Mouse (Mus musculus) midbrain, embryonic 16.5 days (tissue): ENCODE measurements around the gene Slc2a3. TPM values are rescaled to one million over a fixed set of nuclear protein-coding genes. Genes with fewer than 3 reads are reported as not detected.

Source experiments
- ATAC-seq: fragments of 200-750 bp; cut with Nextera tagmentation; 2 replicates; pipeline ENCODE4 v1.8.0; 2017; ENCODE audit warnings: moderate TSS enrichment
- H3K27ac ChIP-seq: fragments of 300-500 bp; sonication (generic); 2 replicates; pipeline ENCODE4 v1.5.1; 2014; ENCODE audit warnings: mild to moderate bottlenecking, low read length, mixed read lengths
- H3K27me3 ChIP-seq: fragments of 300-500 bp; sonication (generic); 2 replicates; pipeline ENCODE4 v1.6.1; 2014; ENCODE audit warnings: low read depth, low read length, mixed read lengths; ENCODE audit not compliant: control insufficient read depth, insufficient read depth
- H3K36me3 ChIP-seq: fragments of 300-500 bp; sonication (generic); 2 replicates; pipeline ENCODE4 v1.6.1; 2014; ENCODE audit warnings: mild to moderate bottlenecking, low read length, moderate library complexity, mixed read lengths; ENCODE audit not compliant: control insufficient read depth, insufficient read depth
- H3K4me1 ChIP-seq: fragments of 300-500 bp; sonication (generic); 2 replicates; pipeline ENCODE4 v1.6.1; 2014; ENCODE audit warnings: mild to moderate bottlenecking, low read length, mixed read lengths; ENCODE audit not compliant: control insufficient read depth, insufficient read depth
- H3K4me2 ChIP-seq: fragments of 300-500 bp; sonication (generic); 2 replicates; pipeline ENCODE4 v1.6.1; 2014; ENCODE audit warnings: mild to moderate bottlenecking, low read length, mixed read lengths
- H3K4me3 ChIP-seq: fragments of 300-500 bp; sonication (generic); 2 replicates; pipeline ENCODE4 v1.5.1; 2014; ENCODE audit warnings: low read depth, mild to moderate bottlenecking, low read length, moderate library complexity, mixed read lengths
- H3K9ac ChIP-seq: fragments of 300-500 bp; sonication (generic); 2 replicates; pipeline ENCODE4 v1.6.1; 2014; ENCODE audit warnings: low read depth, low read length, mixed read lengths
- H3K9me3 ChIP-seq: fragments of 300-500 bp; sonication (generic); replicated peaks from 2 replicates; pipeline ENCODE4 v1.6.1; 2014; ENCODE audit warnings: mild to moderate bottlenecking, low read length, mixed read lengths; ENCODE audit not compliant: control insufficient read depth, poor library complexity, severe bottlenecking
- WGBS: fragments of 180-500 bp; shearing (Covaris S2); extraction: QIAGEN DNeasy Blood & Tissue Kit; methylation state at CpG from one replicate; pipeline ENCODE4 v1.1.7; 2014; 5-methylcytosine and 5-hydroxymethylcytosine counted together
- polyA plus RNA-seq: library from polyadenylated mRNA; unstranded; fragments of >200 nt; fragmentation: Nextera tagmentation; extraction: Ambion mirVana; gene quantifications from 2 replicates; pipeline ENCODE4 v1.2.1, GENCODE M21; 2015

The Slc2a3 gene
- polyA plus RNA-seq, result 44.3 and 52.5 TPM in 2 replicates

- Histone ChIP-seq H3K4me2 (peak within 1 kb of the TSS; percentile 90), H3K36me3 (no peaks in the 10 kb centered on the region), H3K27ac (peak within 1 kb of the TSS; percentile 85), H3K9me3 (no peaks in the 10 kb centered on the region), H3K27me3 (peaks cover 11% of the 10 kb centered on the region), H3K4me3 (peak within 1 kb of the TSS; percentile 73), H3K4me1 (no peaks in the 10 kb centered on the region), H3K9ac (peak within 1 kb of the TSS; percentile 88)
- ATAC-seq, result peak; percentile 79
- under 1% methylated on average over 45 of the region's 46 CpGs for WGBS
Measured at GRCm38 (mm10) chr6:122801301-122801800, at the start of gene Slc2a3. TSS of gene Slc2a3 (minus strand) at chr6:122801640.

GRCm38 (mm10) chr6:122843759-122844158 lies 42.3 kb upstream of the Slc2a3 start:
- WGBS, result 84% methylated on average over 6 of the region's 6 CpGs
- no peaks in the 10 kb centered on the region for H3K9me3 ChIP-seq
- H3K27me3 ChIP-seq, result no peaks in the 10 kb centered on the region
- no peak overlapping the region for H3K9ac ChIP-seq
- H3K4me3 ChIP-seq, result no peak overlapping the region
- peaks cover 42% of the 10 kb centered on the region for H3K36me3 ChIP-seq
- H3K27ac ChIP-seq, result no peak overlapping the region
- H3K4me1 ChIP-seq, result no peaks in the 10 kb centered on the region
- no peak for ATAC-seq
- no peak overlapping the region for H3K4me2 ChIP-seq

GRCm38 (mm10) chr6:122837539-122837938 lies 36.1 kb upstream of the Slc2a3 start:
- Histone ChIP-seq H3K4me2 (no peak overlapping the region), H3K4me1 (no peaks in the 10 kb centered on the region), H3K36me3 (peaks cover 52% of the 10 kb centered on the region), H3K9ac (no peak overlapping the region), H3K9me3 (no peaks in the 10 kb centered on the region; the same call in 1 of the 2 replicates), H3K27ac (no peak overlapping the region), H3K4me3 (no peak overlapping the region), H3K27me3 (no peaks in the 10 kb centered on the region)
- 88% methylated on average over 5 of the region's 5 CpGs for WGBS
- ATAC-seq, result no peak

GRCm38 (mm10) chr6:122836974-122837373 lies 35.5 kb upstream of the Slc2a3 start:
- Histone ChIP-seq H3K4me2 (no peak overlapping the region), H3K9ac (no peak overlapping the region), H3K27ac (no peak overlapping the region), H3K4me3 (no peak overlapping the region), H3K4me1 (no peaks in the 10 kb centered on the region), H3K9me3 (no peaks in the 10 kb centered on the region; the same call in 1 of the 2 replicates), H3K27me3 (no peaks in the 10 kb centered on the region), H3K36me3 (peaks cover 52% of the 10 kb centered on the region)
- ATAC-seq, result no peak
- 93% methylated on average over 3 of the region's 3 CpGs for WGBS

- H3K36me3 ChIP-seq, result peaks cover 41% of the 10 kb centered on the region
- H3K4me3 ChIP-seq, result no peak overlapping the region
- H3K9ac ChIP-seq, result no peak overlapping the region
- no peak for ATAC-seq
- no peak overlapping the region for H3K27ac ChIP-seq
- no peaks in the 10 kb centered on the region for H3K4me1 ChIP-seq
- WGBS, result 62% methylated on average over 4 of the region's 4 CpGs
- no peaks in the 10 kb centered on the region for H3K27me3 ChIP-seq
- no peak overlapping the region for H3K4me2 ChIP-seq
- no peaks in the 10 kb centered on the region; the same call in 1 of the 2 replicates for H3K9me3 ChIP-seq
Measured at GRCm38 (mm10) chr6:122834365-122834764, 32.9 kb upstream of the Slc2a3 start.

- no peak for ATAC-seq
- H3K9ac ChIP-seq, result no peak overlapping the region
- no peaks in the 10 kb centered on the region for H3K4me1 ChIP-seq
- no peak overlapping the region for H3K4me2 ChIP-seq
- H3K36me3 ChIP-seq, result peaks cover 32% of the 10 kb centered on the region
- H3K4me3 ChIP-seq, result no peak overlapping the region
- no peaks in the 10 kb centered on the region; the same call in 1 of the 2 replicates for H3K9me3 ChIP-seq
- 90% methylated on average over 7 of the region's 7 CpGs for WGBS
- H3K27me3 ChIP-seq, result no peaks in the 10 kb centered on the region
- H3K27ac ChIP-seq, result no peak overlapping the region
Measured at GRCm38 (mm10) chr6:122832880-122833279, 31.4 kb upstream of the Slc2a3 start.

- no peak for ATAC-seq
- no peaks in the 10 kb centered on the region for H3K27me3 ChIP-seq
- WGBS, result 43% methylated on average over 13 of the region's 13 CpGs
- H3K4me1 ChIP-seq, result peaks cover 12% of the 10 kb centered on the region
- H3K4me3 ChIP-seq, result no peak overlapping the region
- no peak overlapping the region for H3K9ac ChIP-seq
- H3K9me3 ChIP-seq, result no peaks in the 10 kb centered on the region
- H3K27ac ChIP-seq, result no peak overlapping the region
- no peak overlapping the region for H3K4me2 ChIP-seq
- peaks cover 9% of the 10 kb centered on the region; the same call in 1 of the 2 replicates for H3K36me3 ChIP-seq
Measured at GRCm38 (mm10) chr6:122828086-122828485, 26.6 kb upstream of the Slc2a3 start.

- H3K27ac ChIP-seq, result peak overlapping the region; percentile 21; the same call in 1 of the 2 replicates
- WGBS, result 3% methylated on average over 23 of the region's 29 CpGs
- H3K9me3 ChIP-seq, result no peaks in the 10 kb centered on the region
- H3K27me3 ChIP-seq, result no peaks in the 10 kb centered on the region
- H3K4me3 ChIP-seq, result peak overlapping the region; percentile 36
- peaks cover 25% of the 10 kb centered on the region for H3K4me1 ChIP-seq
- 0 out of 2 replicates have a peak, but pooled peaks cover 3% of the 10 kb centered on the region for H3K36me3 ChIP-seq
- H3K9ac ChIP-seq, result peak overlapping the region; percentile 58
- H3K4me2 ChIP-seq, result peak overlapping the region; percentile 72
- ATAC-seq, result peak; percentile 77
Measured at GRCm38 (mm10) chr6:122825923-122826742, 24.7 kb upstream of the Slc2a3 start.

- Histone ChIP-seq H3K4me2 (peak overlapping the region; percentile 72; the same call in 1 of the 2 replicates), H3K4me3 (no peak overlapping the region), H3K9ac (no peak overlapping the region), H3K27me3 (no peaks in the 10 kb centered on the region), H3K4me1 (peaks cover 34% of the 10 kb centered on the region), H3K9me3 (no peaks in the 10 kb centered on the region), H3K36me3 (0 out of 2 replicates have a peak, but pooled peaks cover 3% of the 10 kb centered on the region), H3K27ac (no peak overlapping the region)
- ATAC-seq, result no peak
- 95% methylated on average over 9 of the region's 9 CpGs for WGBS
Measured at GRCm38 (mm10) chr6:122825166-122825565, 23.7 kb upstream of the Slc2a3 start.
